In the genomic region with DNA sequence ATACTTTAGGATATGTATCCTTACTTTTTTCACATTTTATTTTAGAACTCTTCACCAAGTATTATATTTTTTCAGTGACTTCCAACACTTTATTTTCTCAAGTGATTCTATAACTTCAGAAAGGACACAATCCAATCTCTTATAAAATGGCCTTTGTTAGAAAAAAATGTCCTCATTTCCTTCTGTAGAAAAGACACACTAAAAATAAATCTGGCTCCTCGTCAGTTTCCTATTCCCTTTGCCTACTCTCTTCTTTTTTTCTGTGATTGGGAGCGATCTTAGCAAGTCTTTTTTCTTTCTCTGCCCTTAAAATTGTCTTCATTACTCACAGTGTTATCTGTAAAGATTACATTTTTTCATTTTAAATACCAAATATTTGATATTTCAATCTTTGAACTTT, we compare ENCODE assay signal across 23 mouse cellular contexts.
A peak's percentile ranks its signal among the peaks of the same experiment; 100 is the strongest.
DNase-seq lines count a peak whose midpoint lies in the region; ATAC-seq and TF ChIP-seq lines count a peak whose summit lies in the region.
"Had no signal": no experiment of that assay in that cellular context is flagged by ENCODE, and none has a peak within 500 bp of the region (broad histone marks: within the 10 kb centered on the region; RNA-seq: fewer than 3 reads in every experiment).

No protein-coding gene starts in this region.

- no peaks in the 10 kb centered on the region for H3K4me1 ChIP-seq in midbrain, embryonic 14.5 days (ENCODE audit: control insufficient read depth, insufficient read depth, low read length)

- no peak overlapping the region for H3K9ac ChIP-seq in midbrain, embryonic 14.5 days (replicated peaks; ENCODE audit: low read length)

- H3K9me3 ChIP-seq in midbrain, embryonic 14.5 days (ENCODE audit: control insufficient read depth, low read length), result no peaks in the 10 kb centered on the region
- H3K9me3 ChIP-seq: G1E had no signal

- peak overlapping the region; percentile 56; the same call in 1 of the 2 replicates for H3K27ac ChIP-seq in left cerebral cortex, adult 2 months
- no peak overlapping the region for H3K27ac ChIP-seq in midbrain, embryonic 14.5 days (replicated peaks; ENCODE audit: low read depth, low read length)

- no peaks in the 10 kb centered on the region for H3K27me3 ChIP-seq in midbrain, embryonic 14.5 days (ENCODE audit: control insufficient read depth, insufficient read depth, low read length)
- H3K27me3 ChIP-seq: CH12.LX, Patski had no signal

- ATAC-seq in frontal cortex, adult (ENCODE audit: low TSS enrichment), result peak; percentile 97
- ATAC-seq in midbrain, embryonic 14.5 days (ENCODE audit: low FRiP score, low TSS enrichment), result no peak
- ATAC-seq: activated CD4-positive, CD25-positive, alpha-beta regulatory T cell, adult 4 months; CD4-positive, CD25-positive, alpha-beta regulatory T cell, adult 4 months; Patski had no signal

- H3K4me3 ChIP-seq in left cerebral cortex, adult 2 months, result no peak overlapping the region
- H3K4me3 ChIP-seq in midbrain, embryonic 14.5 days (replicated peaks; ENCODE audit: low read depth, low read length), result no peak overlapping the region

- H3K36me3 ChIP-seq in midbrain, embryonic 14.5 days (ENCODE audit: control insufficient read depth, insufficient read depth, low read length), result no peaks in the 10 kb centered on the region
- H3K36me3 ChIP-seq: G1E had no signal

- intact Hi-C loops in left cerebral cortex, adult 2 months (cut with DNase I), result no loop called here

- no peak overlapping the region for H3K4me2 ChIP-seq in midbrain, embryonic 14.5 days (ENCODE audit: low read length)

- 86% methylated on average over 2 of the region's 2 CpGs for WGBS in midbrain, embryonic 14.5 days

- TF ChIP-seq CTCF in left cerebral cortex, adult 2 months (IDR thresholded peaks at IDR 0.05), result no peak

- no peak for DNase-seq in frontal cortex, postnatal 36 days (ENCODE audit: low spot score in 2 of 2)
- DNase-seq in left cerebral cortex, adult 2 months (ENCODE audit: extremely low spot score in 1 of 2, low spot score in 2 of 2), result no peak
- DNase-seq in left cerebral cortex, adult 11 months (ENCODE audit: low spot score), result no peak
- peak; percentile 61 for DNase-seq in brain, adult 2 months (ENCODE audit: low read depth, low spot score)
- peak; percentile 45 for DNase-seq in telencephalon, adult 2 months (ENCODE audit: low read depth, low spot score)
- no peak for DNase-seq in layer of hippocampus, postnatal 25 days (ENCODE audit: extremely low spot score in 1 of 2, low spot score in 1 of 2)
- no peak for DNase-seq in midbrain, embryonic 14.5 days
- DNase-seq: adrenal gland, adult 2 months; adrenal gland, adult 8-10 months; adrenal gland, postnatal 10 days; adrenal gland, postnatal 14 days; adrenal gland, postnatal 25 days; adrenal gland, postnatal 36 days; B cell, adult 2 months; cerebellum, adult 11 months; cerebellum, adult 11-12 months; cerebellum, adult 18-20 months had no signal

Comparison
In these comparisons a context has a peak if more than half of its experiments do, and no peak if none do; other contexts are left out.
1. DNase-seq: peak in brain, adult 2 months (single experiment) and telencephalon, adult 2 months (single experiment); none in frontal cortex, postnatal 36 days (0 of 2), left cerebral cortex, adult 2 months (0 of 2), left cerebral cortex, adult 11 months (single experiment), layer of hippocampus, postnatal 25 days (0 of 2) and midbrain, embryonic 14.5 days (single experiment).